Mouse (Mus musculus) limb, embryonic 13.5 days (tissue): ENCODE data around the gene Nhlh2. TPM values are rescaled to one million over a fixed set of nuclear protein-coding genes. Genes with fewer than 3 reads are reported as not detected.

Source experiments
- ATAC-seq: fragments of 200-750 bp; cut with Nextera tagmentation; 2 replicates; pipeline ENCODE4 v1.8.0; 2017; ENCODE audit warnings: low read depth, moderate number of reproducible peaks, moderate TSS enrichment; ENCODE audit not compliant: low FRiP score
- H3K27ac ChIP-seq: fragments of 300-500 bp; sonication (generic); 2 replicates; pipeline ENCODE4 v1.5.1; 2015; ENCODE audit warnings: inconsistent platforms, mild to moderate bottlenecking, moderate library complexity
- H3K27me3 ChIP-seq: fragments of 300-500 bp; sonication (generic); 2 replicates; pipeline ENCODE4 v1.6.1; 2015; ENCODE audit warnings: mild to moderate bottlenecking, inconsistent platforms
- H3K36me3 ChIP-seq: fragments of 300-500 bp; sonication (generic); 2 replicates; pipeline ENCODE4 v1.6.1; 2015; ENCODE audit warnings: inconsistent platforms, mild to moderate bottlenecking, moderate library complexity
- H3K4me1 ChIP-seq: fragments of 300-500 bp; sonication (generic); 2 replicates; pipeline ENCODE4 v1.6.1; 2015; ENCODE audit warnings: inconsistent platforms
- H3K4me2 ChIP-seq: fragments of 300-500 bp; sonication (generic); replicated peaks from 2 replicates; pipeline ENCODE4 v1.6.1; 2015; ENCODE audit warnings: inconsistent platforms, mild to moderate bottlenecking, moderate library complexity
- H3K4me3 ChIP-seq: fragments of 300-500 bp; sonication (generic); 2 replicates; pipeline ENCODE4 v1.5.1; 2015; ENCODE audit warnings: moderate library complexity, mild to moderate bottlenecking, inconsistent platforms
- H3K9ac ChIP-seq: fragments of 300-500 bp; sonication (generic); 2 replicates; pipeline ENCODE4 v1.6.1; 2015; ENCODE audit warnings: mild to moderate bottlenecking, inconsistent platforms
- H3K9me3 ChIP-seq: fragments of 300-500 bp; sonication (generic); 2 replicates; pipeline ENCODE4 v1.6.1; 2016; ENCODE audit warnings: inconsistent platforms
- WGBS: fragments of 180-500 bp; shearing (Covaris S2); methylation state at CpG from one replicate; pipeline ENCODE4 v1.1.7; 2015; 5-methylcytosine and 5-hydroxymethylcytosine counted together
- polyA plus RNA-seq: library from polyadenylated mRNA; unstranded; fragments of >200 nt; fragmentation: Nextera tagmentation; extraction: Ambion mirVana; gene quantifications from 2 replicates; pipeline ENCODE4 v1.2.1, GENCODE M21; 2015

The Nhlh2 gene
- 0.04 and 0.18 TPM in 2 replicates for polyA plus RNA-seq

GRCm38 (mm10) chr3:102009926-102010381 lies at the start of gene Nhlh2:
Gene Nhlh2, plus strand, starts transcription at chr3:102010076.
- Histone ChIP-seq H3K9ac (no peak within 1 kb of the TSS), H3K36me3 (no peaks in the 10 kb centered on the region), H3K4me3 (no peak within 1 kb of the TSS), H3K4me2 (no peak within 1 kb of the TSS), H3K27ac (no peak within 1 kb of the TSS), H3K4me1 (peaks cover 20% of the 10 kb centered on the region), H3K27me3 (peaks cover 75% of the 10 kb centered on the region), H3K9me3 (no peaks in the 10 kb centered on the region)
- no peak for ATAC-seq
- WGBS: 12% methylated on average over 2 of the region's 2 CpGs

- H3K36me3 ChIP-seq: no peaks in the 10 kb centered on the region
- 91% methylated on average over 15 of the region's 15 CpGs for WGBS
- H3K4me3 ChIP-seq: no peak overlapping the region
- H3K4me2 ChIP-seq: no peak overlapping the region
- ATAC-seq: no peak
- peaks cover 9% of the 10 kb centered on the region for H3K4me1 ChIP-seq
- no peak overlapping the region for H3K27ac ChIP-seq
- H3K9me3 ChIP-seq: no peaks in the 10 kb centered on the region
- H3K27me3 ChIP-seq: peaks cover 9% of the 10 kb centered on the region; the same call in 1 of the 2 replicates
- H3K9ac ChIP-seq: no peak overlapping the region
Measured at GRCm38 (mm10) chr3:101961146-101961835, 48.6 kb upstream of the Nhlh2 start.

- no peaks in the 10 kb centered on the region for H3K36me3 ChIP-seq
- H3K4me2 ChIP-seq: no peak overlapping the region
- peaks cover 9% of the 10 kb centered on the region; the same call in 1 of the 2 replicates for H3K27me3 ChIP-seq
- ATAC-seq: no peak
- no peaks in the 10 kb centered on the region for H3K9me3 ChIP-seq
- peaks cover 9% of the 10 kb centered on the region for H3K4me1 ChIP-seq
- WGBS: 16% methylated on average over 9 of the region's 9 CpGs
- H3K9ac ChIP-seq: no peak overlapping the region
- no peak overlapping the region for H3K27ac ChIP-seq
- no peak overlapping the region for H3K4me3 ChIP-seq
Measured at GRCm38 (mm10) chr3:101963501-101963900, 46.4 kb upstream of the Nhlh2 start.

- H3K4me2 ChIP-seq: no peak overlapping the region
- no peaks in the 10 kb centered on the region for H3K36me3 ChIP-seq
- H3K9me3 ChIP-seq: no peaks in the 10 kb centered on the region
- no peak for ATAC-seq
- 31% methylated on average over 7 of the region's 7 CpGs for WGBS
- no peak overlapping the region for H3K27ac ChIP-seq
- H3K4me1 ChIP-seq: peaks cover 9% of the 10 kb centered on the region
- H3K9ac ChIP-seq: no peak overlapping the region
- H3K27me3 ChIP-seq: peaks cover 9% of the 10 kb centered on the region; the same call in 1 of the 2 replicates
- H3K4me3 ChIP-seq: no peak overlapping the region
Measured at GRCm38 (mm10) chr3:101964352-101964751, 45.5 kb upstream of the Nhlh2 start.

- peaks cover 9% of the 10 kb centered on the region for H3K4me1 ChIP-seq
- WGBS: 6% methylated on average over 3 of the region's 3 CpGs
- H3K36me3 ChIP-seq: no peaks in the 10 kb centered on the region
- H3K27me3 ChIP-seq: peaks cover 9% of the 10 kb centered on the region; the same call in 1 of the 2 replicates
- no peaks in the 10 kb centered on the region for H3K9me3 ChIP-seq
- no peak overlapping the region for H3K27ac ChIP-seq
- no peak overlapping the region for H3K4me2 ChIP-seq
- H3K9ac ChIP-seq: no peak overlapping the region
- ATAC-seq: no peak
- no peak overlapping the region for H3K4me3 ChIP-seq
Measured at GRCm38 (mm10) chr3:101966825-101967558, 42.9 kb upstream of the Nhlh2 start.

- no peak for ATAC-seq
- Histone ChIP-seq H3K9ac (no peak overlapping the region), H3K36me3 (no peaks in the 10 kb centered on the region), H3K4me1 (no peaks in the 10 kb centered on the region), H3K27me3 (no peaks in the 10 kb centered on the region), H3K27ac (no peak overlapping the region), H3K4me2 (no peak overlapping the region), H3K9me3 (no peaks in the 10 kb centered on the region), H3K4me3 (no peak overlapping the region)
- 83% methylated on average over 10 of the region's 10 CpGs for WGBS
Measured at GRCm38 (mm10) chr3:101975337-101975736, 34.5 kb upstream of the Nhlh2 start.

GRCm38 (mm10) chr3:101978299-101978994 lies 31.4 kb upstream of the Nhlh2 start:
- Histone ChIP-seq H3K9me3 (no peaks in the 10 kb centered on the region), H3K36me3 (no peaks in the 10 kb centered on the region), H3K4me3 (no peak overlapping the region), H3K27me3 (no peaks in the 10 kb centered on the region), H3K27ac (no peak overlapping the region), H3K4me1 (no peaks in the 10 kb centered on the region), H3K4me2 (no peak overlapping the region), H3K9ac (no peak overlapping the region)
- no peak for ATAC-seq
- 86% methylated on average over 10 of the region's 10 CpGs for WGBS

GRCm38 (mm10) chr3:101983917-101984316 lies 26.0 kb upstream of the Nhlh2 start:
- Histone ChIP-seq H3K9me3 (no peaks in the 10 kb centered on the region), H3K4me2 (no peak overlapping the region), H3K4me3 (no peak overlapping the region), H3K27me3 (no peaks in the 10 kb centered on the region), H3K9ac (no peak overlapping the region), H3K27ac (no peak overlapping the region), H3K36me3 (no peaks in the 10 kb centered on the region), H3K4me1 (no peaks in the 10 kb centered on the region)
- WGBS: 47% methylated on average over 4 of the region's 4 CpGs
- ATAC-seq: no peak

- Histone ChIP-seq H3K4me3 (no peak overlapping the region), H3K4me1 (no peaks in the 10 kb centered on the region), H3K4me2 (no peak overlapping the region), H3K36me3 (no peaks in the 10 kb centered on the region), H3K9me3 (no peaks in the 10 kb centered on the region), H3K27me3 (no peaks in the 10 kb centered on the region), H3K9ac (no peak overlapping the region), H3K27ac (no peak overlapping the region)
- 74% methylated on average over 8 of the region's 8 CpGs for WGBS
- no peak for ATAC-seq
Measured at GRCm38 (mm10) chr3:101985634-101986033, 24.2 kb upstream of the Nhlh2 start.

GRCm38 (mm10) chr3:101990136-101990535 lies 19.7 kb upstream of the Nhlh2 start:
- no peak overlapping the region for H3K4me3 ChIP-seq
- H3K27ac ChIP-seq: no peak overlapping the region
- no peaks in the 10 kb centered on the region for H3K27me3 ChIP-seq
- H3K9ac ChIP-seq: no peak overlapping the region
- H3K9me3 ChIP-seq: no peaks in the 10 kb centered on the region
- ATAC-seq: no peak
- 70% methylated on average over 3 of the region's 3 CpGs for WGBS
- H3K4me2 ChIP-seq: no peak overlapping the region
- no peaks in the 10 kb centered on the region for H3K4me1 ChIP-seq
- no peaks in the 10 kb centered on the region for H3K36me3 ChIP-seq

- no peak overlapping the region for H3K9ac ChIP-seq
- no peak overlapping the region for H3K4me3 ChIP-seq
- no peaks in the 10 kb centered on the region for H3K27me3 ChIP-seq
- no peaks in the 10 kb centered on the region for H3K9me3 ChIP-seq
- ATAC-seq: no peak
- 62% methylated on average over 6 of the region's 6 CpGs for WGBS
- no peak overlapping the region for H3K27ac ChIP-seq
- H3K36me3 ChIP-seq: no peaks in the 10 kb centered on the region
- no peaks in the 10 kb centered on the region for H3K4me1 ChIP-seq
- no peak overlapping the region for H3K4me2 ChIP-seq
Measured at GRCm38 (mm10) chr3:101990995-101991516, 18.8 kb upstream of the Nhlh2 start.

GRCm38 (mm10) chr3:101997851-101998250 lies 12.0 kb upstream of the Nhlh2 start:
- ATAC-seq: no peak
- Histone ChIP-seq H3K27me3 (no peaks in the 10 kb centered on the region), H3K9me3 (peaks cover 5% of the 10 kb centered on the region; the same call in 1 of the 2 replicates), H3K27ac (no peak overlapping the region), H3K4me1 (no peaks in the 10 kb centered on the region), H3K4me2 (no peak overlapping the region), H3K4me3 (no peak overlapping the region), H3K9ac (no peak overlapping the region), H3K36me3 (no peaks in the 10 kb centered on the region)
- 92% methylated on average over 3 of the region's 3 CpGs for WGBS
